In the genomic region with DNA sequence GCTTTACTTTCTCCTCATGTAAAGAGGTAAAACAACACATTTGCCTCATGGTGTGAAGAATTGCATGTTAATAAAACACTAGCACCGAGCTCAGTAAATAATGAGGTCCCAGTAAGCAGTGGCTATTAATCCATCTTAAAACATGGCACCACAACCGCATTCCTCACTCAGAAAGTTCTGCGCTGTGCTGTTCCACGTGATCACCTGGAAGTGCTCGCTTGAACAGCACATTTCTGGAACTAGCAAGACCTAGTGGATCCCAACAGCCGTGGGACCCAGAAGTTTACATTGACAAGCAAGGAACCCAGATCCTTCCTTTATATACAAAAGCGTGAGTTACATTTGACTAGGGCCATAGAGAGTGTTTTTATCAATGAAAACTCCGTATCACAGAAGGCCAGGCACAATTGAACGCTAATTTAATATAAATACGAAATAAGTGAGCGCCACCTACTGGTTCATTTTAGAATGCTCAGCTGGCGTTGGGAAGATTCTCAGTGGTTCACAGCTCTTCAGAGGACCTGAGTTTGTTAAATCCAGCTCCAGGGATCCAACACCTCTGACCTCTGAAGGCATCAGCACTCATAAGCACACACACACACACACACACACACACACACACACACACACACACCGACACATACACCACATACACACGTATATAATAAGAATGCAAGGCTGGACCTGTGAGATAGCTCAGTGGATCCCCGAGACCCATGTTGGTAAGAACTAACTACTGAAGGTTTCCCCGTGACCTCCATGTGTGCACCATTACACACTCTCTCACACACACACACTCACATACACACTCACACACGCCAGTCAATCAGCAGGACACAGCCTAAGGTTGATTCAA, we compare ENCODE assay signal across 9 mouse cellular contexts. TPM values are rescaled to one million over a fixed set of nuclear protein-coding genes. Genes with fewer than 3 reads are reported as not detected.
DNase-seq lines count a peak whose midpoint lies in the region; ATAC-seq and TF ChIP-seq lines count a peak whose summit lies in the region.
"Had no signal": no experiment of that assay in that cellular context is flagged by ENCODE, and none has a peak within 500 bp of the region (broad histone marks: within the 10 kb centered on the region; RNA-seq: fewer than 3 reads in every experiment).

No protein-coding gene starts in this region.

- H3K36me3 ChIP-seq in embryonic facial prominence, embryonic 13.5 days, result no peaks in the 10 kb centered on the region
- no peaks in the 10 kb centered on the region for H3K36me3 ChIP-seq in hindbrain, embryonic 10.5 days
- H3K36me3 ChIP-seq in small intestine, adult 2 months (ENCODE audit: control insufficient read depth, insufficient read depth, low read length), result no peaks in the 10 kb centered on the region

- H3K4me3 ChIP-seq in embryonic facial prominence, embryonic 13.5 days, result no peak overlapping the region
- H3K4me3 ChIP-seq in hindbrain, embryonic 10.5 days, result no peak overlapping the region
- peak overlapping the region; percentile 5; the same call in 1 of the 2 replicates for H3K4me3 ChIP-seq in left cerebral cortex, adult 2 months
- no peak overlapping the region for H3K4me3 ChIP-seq in small intestine, adult 2 months (ENCODE audit: low read depth, low read length)

- intact Hi-C loops in left cerebral cortex, adult 2 months (cut with DNase I), result loop anchor here (1.0 to 2.0 kb wide), 2 partner anchors 1854 to 1910 kb away; no protein-coding TSS in a partner anchor

- no peak for ATAC-seq in embryonic facial prominence, embryonic 13.5 days (ENCODE audit: insufficient number of reproducible peaks, insufficient read depth, low FRiP score, low TSS enrichment, low read depth)
- peak; percentile 59 for ATAC-seq in megakaryocyte, adult 5-6 weeks (ENCODE audit: poor library complexity, severe bottlenecking)

- H3K27ac ChIP-seq in embryonic facial prominence, embryonic 13.5 days, result no peak overlapping the region
- no peak overlapping the region for H3K27ac ChIP-seq in hindbrain, embryonic 10.5 days
- no peak overlapping the region for H3K27ac ChIP-seq in left cerebral cortex, adult 2 months
- no peak overlapping the region for H3K27ac ChIP-seq in small intestine, adult 2 months (ENCODE audit: insufficient read depth, low read depth, low read length)
- H3K27ac ChIP-seq: macrophage had no signal

- TF ChIP-seq CTCF in left cerebral cortex, adult 2 months (IDR thresholded peaks at IDR 0.05), result peak; percentile 76
- peak; percentile 32; the same call in 1 of the 2 replicates for TF ChIP-seq CTCF in small intestine, adult 2 months (IDR thresholded peaks at IDR 0.05; ENCODE audit: extremely low read depth, insufficient read length, insufficient replicate concordance, low read depth, low read length)

- peak; percentile 55 for DNase-seq in cerebellum, adult 9-10 months
- no peak for DNase-seq in cerebellum, adult 11-12 months
- peak; percentile 31 for DNase-seq in Muller cell, postnatal 12 days (ENCODE audit: inconsistent ontology term)
- DNase-seq in hindbrain, embryonic 10.5 days (ENCODE audit: low spot score), result peak; percentile 40
- DNase-seq in left cerebral cortex, adult 2 months (ENCODE audit: extremely low spot score in 1 of 2, low spot score in 2 of 2), result peak; percentile 48 to 57

- H3K27me3 ChIP-seq in embryonic facial prominence, embryonic 13.5 days, result no peaks in the 10 kb centered on the region
- H3K27me3 ChIP-seq in hindbrain, embryonic 10.5 days (ENCODE audit: insufficient read depth, poor library complexity, severe bottlenecking), result no peaks in the 10 kb centered on the region
- H3K27me3 ChIP-seq in small intestine, adult 2 months (ENCODE audit: control insufficient read depth, insufficient read depth, low read length), result no peaks in the 10 kb centered on the region

- peak overlapping the region; percentile 48 for H3K4me2 ChIP-seq in embryonic facial prominence, embryonic 13.5 days

- 37% methylated on average over 17 of the region's 17 CpGs for WGBS in embryonic facial prominence, embryonic 13.5 days
- WGBS in hindbrain, embryonic 10.5 days, result 39% methylated on average over 17 of the region's 17 CpGs
- 29% methylated on average over 17 of the region's 17 CpGs for WGBS in small intestine, adult 2 months

- no peak overlapping the region for H3K9ac ChIP-seq in embryonic facial prominence, embryonic 13.5 days

- no peaks in the 10 kb centered on the region for H3K9me3 ChIP-seq in embryonic facial prominence, embryonic 13.5 days
- H3K9me3 ChIP-seq in hindbrain, embryonic 10.5 days, result no peaks in the 10 kb centered on the region

- TF ChIP-seq POLR2A in small intestine, adult 2 months (IDR thresholded peaks at IDR 0.05; ENCODE audit: low read depth, low read length), result no peak

- peaks cover 3% of the 10 kb centered on the region; the same call in 1 of the 2 replicates for H3K4me1 ChIP-seq in embryonic facial prominence, embryonic 13.5 days
- no peaks in the 10 kb centered on the region for H3K4me1 ChIP-seq in hindbrain, embryonic 10.5 days (replicated peaks)
- no peaks in the 10 kb centered on the region for H3K4me1 ChIP-seq in small intestine, adult 2 months (ENCODE audit: control insufficient read depth, insufficient read depth, insufficient read length, low read length)

RNA-seq across cellular contexts. Expression of a gene that starts 25.5 kb away (rescaled TPM):
- 729 and 806 TPM in 2 replicates for polyA plus RNA-seq in embryonic facial prominence, embryonic 13.5 days (2015; fragmentation: Nextera tagmentation; extraction: Ambion mirVana)
- polyA plus RNA-seq in hindbrain, embryonic 10.5 days (2016; fragmentation: Nextera tagmentation; extraction: Ambion mirVana), result 672 and 778 TPM in 2 replicates
- 100 to 1,000 TPM; 218 to 220 TPM for total RNA-seq in left cerebral cortex, adult 2 months (2021)
- total RNA-seq in megakaryocyte, adult 5-6 weeks (2015), result 1,656 and 1,714 TPM in 2 replicates
- total RNA-seq in megakaryocyte, adult 5-6 weeks (2017), result 910 and 1,013 TPM in 2 replicates
- 1,479 and 1,553 TPM in 2 replicates for polyA plus RNA-seq in small intestine, adult 2 months (2012; rRNA removed)

RNA-seq across cellular contexts. Expression of a gene that starts 42.5 kb away (rescaled TPM):
- 8.3 and 8.7 TPM in 2 replicates for polyA plus RNA-seq in embryonic facial prominence, embryonic 13.5 days (2015; fragmentation: Nextera tagmentation; extraction: Ambion mirVana)
- polyA plus RNA-seq in hindbrain, embryonic 10.5 days (2016; fragmentation: Nextera tagmentation; extraction: Ambion mirVana), result 4.5 and 5.1 TPM in 2 replicates
- total RNA-seq in left cerebral cortex, adult 2 months (2021), result 10 to 100 TPM; 61.7 to 67.7 TPM
- 11.8 and 13.6 TPM in 2 replicates for total RNA-seq in megakaryocyte, adult 5-6 weeks (2015)
- total RNA-seq in megakaryocyte, adult 5-6 weeks (2017), result 39.2 and 43.7 TPM in 2 replicates
- polyA plus RNA-seq in small intestine, adult 2 months (2012; rRNA removed), result 10.0 and 18.7 TPM in 2 replicates

RNA-seq across cellular contexts. Expression of a gene that starts 51.3 kb away (rescaled TPM):
- 1.0 and 1.1 TPM in 2 replicates for polyA plus RNA-seq in embryonic facial prominence, embryonic 13.5 days (2015; fragmentation: Nextera tagmentation; extraction: Ambion mirVana)
- 0.26 and 0.30 TPM in 2 replicates for polyA plus RNA-seq in hindbrain, embryonic 10.5 days (2016; fragmentation: Nextera tagmentation; extraction: Ambion mirVana)
- total RNA-seq in left cerebral cortex, adult 2 months (2021), result 1 to 10 TPM; 2.4 to 3.3 TPM
- 0.51 and 0.68 TPM in 2 replicates for total RNA-seq in megakaryocyte, adult 5-6 weeks (2015)
- 0.18 and 0.57 TPM in 2 replicates for total RNA-seq in megakaryocyte, adult 5-6 weeks (2017)
- polyA plus RNA-seq in small intestine, adult 2 months (2012; rRNA removed), result 4.9 and 12.6 TPM in 2 replicates

RNA-seq across cellular contexts. Expression of a gene that starts 51.8 kb away (rescaled TPM):
- polyA plus RNA-seq in embryonic facial prominence, embryonic 13.5 days (2015; fragmentation: Nextera tagmentation; extraction: Ambion mirVana), result 3.4 and 3.6 TPM in 2 replicates
- polyA plus RNA-seq in hindbrain, embryonic 10.5 days (2016; fragmentation: Nextera tagmentation; extraction: Ambion mirVana), result 3.5 and 4.7 TPM in 2 replicates
- 1 to 10 TPM; 1.1 to 2.6 TPM for total RNA-seq in left cerebral cortex, adult 2 months (2021)
- 6.1 and 8.5 TPM in 2 replicates for total RNA-seq in megakaryocyte, adult 5-6 weeks (2015)
- 4.6 and 12.1 TPM in 2 replicates for total RNA-seq in megakaryocyte, adult 5-6 weeks (2017)
- polyA plus RNA-seq in small intestine, adult 2 months (2012; rRNA removed), result 3.3 and 3.9 TPM in 2 replicates
